Mouse (Mus musculus): ENCODE measurements at regions not wholly inside any gene's neighbourhood (a gene's known extent, or its start where the extent isn't known, plus 50 kb on each side); places are given as distances from the start of the nearest gene placed in this dataset.

DNA sequence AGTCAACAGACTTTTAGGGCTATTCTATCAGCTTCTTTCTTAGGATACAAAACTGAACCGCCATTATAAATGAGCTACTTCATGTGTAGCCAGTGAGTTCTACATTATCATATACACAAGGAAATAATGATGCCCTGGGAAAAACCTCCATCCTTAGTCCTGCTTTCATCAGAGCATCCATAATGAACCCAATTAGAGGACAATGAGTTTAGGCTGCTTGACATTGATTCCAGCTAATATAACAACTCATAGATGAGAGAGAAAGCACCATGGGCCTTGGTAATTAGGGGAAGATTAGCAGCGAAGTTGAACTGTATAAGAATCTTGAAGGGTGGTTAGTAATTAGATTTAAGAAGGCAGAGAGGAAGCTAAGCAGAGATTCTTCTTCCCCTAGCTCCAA, 405.7 kb downstream of the Ipmk start:
- no peak for DNase-seq (ENCODE audit: low spot score)

DNA sequence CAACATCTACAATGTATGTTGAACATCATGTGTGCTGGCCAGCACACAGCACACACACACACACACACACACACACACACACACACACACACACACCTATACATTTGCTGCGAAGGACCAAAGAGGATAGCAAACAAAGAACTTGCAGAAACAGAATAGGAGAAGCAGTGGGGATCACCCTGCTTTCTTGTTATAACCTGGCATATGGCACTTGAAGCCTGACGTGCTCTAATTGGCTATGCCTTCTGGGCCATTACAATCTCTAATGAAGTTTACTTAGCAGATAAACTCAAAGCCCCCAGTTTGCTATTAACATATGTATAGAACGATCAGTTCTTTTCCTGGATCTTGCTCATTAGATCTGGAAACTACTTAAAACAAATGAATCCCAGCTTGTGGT, 407.2 kb downstream of the Ipmk start:
- no peak for DNase-seq (ENCODE audit: low spot score)

DNA sequence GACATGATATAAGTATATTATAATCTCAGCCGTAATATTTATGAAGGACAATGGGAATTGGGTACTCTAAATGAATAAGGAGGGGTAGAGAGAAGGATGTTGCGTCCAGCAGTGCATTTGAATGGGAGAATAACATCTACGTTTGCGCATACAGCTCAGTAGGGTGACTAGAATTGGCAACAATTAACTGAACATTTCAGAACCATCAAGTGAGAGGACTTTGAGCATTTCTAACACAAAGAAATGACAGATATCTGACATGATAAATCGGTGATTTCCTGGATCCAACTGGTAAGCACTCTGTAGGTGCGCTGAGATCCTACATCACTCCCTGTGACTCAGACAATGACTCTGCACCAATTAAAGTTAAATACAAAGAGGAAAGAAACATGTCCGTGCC, 431.3 kb downstream of the Ipmk start:
- DNase-seq (ENCODE audit: low spot score), result no peak

DNA sequence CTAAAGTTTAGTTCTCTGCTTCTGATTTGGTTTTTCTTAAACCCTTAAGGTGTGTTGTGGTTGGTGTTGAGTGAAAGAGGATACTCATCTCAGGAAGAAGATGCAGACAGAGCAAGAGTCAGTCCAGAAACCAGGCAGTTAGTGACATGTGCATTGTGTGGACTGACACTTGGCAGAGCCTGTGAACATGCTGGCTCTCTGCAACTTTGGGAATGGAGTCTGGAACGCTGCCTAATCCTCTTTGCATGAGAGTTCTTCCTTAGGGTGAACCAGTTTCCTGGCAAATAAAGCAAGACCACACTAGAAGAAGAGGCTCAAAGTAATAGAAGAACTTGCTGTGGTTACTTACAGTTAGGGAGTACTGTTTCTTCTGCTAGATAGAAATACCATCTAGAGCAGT, 441.7 kb downstream of the Ipmk start:
- DNase-seq (ENCODE audit: low spot score), result no peak

DNA sequence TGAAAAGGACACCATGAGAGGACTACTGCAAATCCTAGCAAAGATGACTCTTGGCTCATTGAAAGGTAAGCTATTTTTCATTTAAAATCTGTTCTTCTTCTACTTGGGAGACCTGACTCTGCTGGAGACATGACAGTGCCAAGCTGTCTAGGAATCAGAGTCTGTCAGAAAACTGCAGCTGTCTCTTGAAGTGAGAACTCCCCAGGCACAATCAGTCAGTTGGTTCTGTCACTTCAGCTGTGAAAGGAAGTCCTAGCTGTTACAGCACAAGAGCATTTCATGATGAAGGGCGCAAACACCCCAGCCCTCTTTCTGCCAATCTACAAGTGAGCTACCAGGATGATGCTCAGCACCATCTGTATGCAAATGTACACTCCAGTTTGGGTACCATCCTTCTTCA, 442.4 kb downstream of the Ipmk start:
- DNase-seq (ENCODE audit: low spot score), result no peak

DNA sequence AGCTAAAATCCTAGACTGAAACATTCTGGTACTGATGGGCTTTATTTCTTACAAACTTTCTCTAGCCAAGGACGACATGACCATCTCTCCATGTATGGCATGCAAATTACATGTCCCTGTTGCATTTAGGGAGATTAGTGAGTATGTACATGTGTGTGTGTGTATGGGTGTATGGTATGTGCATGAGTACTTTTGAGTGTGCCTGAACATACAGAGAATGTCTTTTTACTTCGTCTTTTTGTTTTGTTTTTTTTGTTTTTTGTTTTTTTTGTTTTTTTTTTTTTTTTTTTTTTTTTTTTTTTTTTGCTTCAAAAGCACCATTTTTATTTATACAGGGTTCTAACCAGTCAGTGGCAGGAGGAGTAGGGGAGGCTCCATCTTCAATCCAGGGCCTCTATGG, 451.1 kb downstream of the Ipmk start:
- DNase-seq (ENCODE audit: low spot score), result no peak

DNA sequence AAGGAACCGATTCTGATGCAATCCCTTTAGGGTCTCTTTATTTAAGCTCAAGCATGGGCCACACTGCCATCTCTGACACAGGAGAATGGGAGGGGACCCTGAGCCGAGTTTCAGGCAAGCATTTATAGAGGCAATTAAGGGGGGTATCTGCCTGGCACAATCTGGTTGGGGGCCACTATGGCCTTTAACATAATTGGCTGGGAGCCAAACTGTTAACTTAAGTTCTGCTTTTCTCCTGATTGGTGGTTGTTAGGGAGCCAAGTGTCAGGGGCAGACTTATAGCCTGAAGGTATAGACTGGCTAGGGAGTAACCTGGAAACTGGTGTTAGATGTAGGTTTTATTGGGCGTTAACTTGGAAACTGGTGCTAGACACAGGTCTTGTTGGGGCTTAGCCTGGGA, 454.9 kb downstream of the Ipmk start:
- DNase-seq (ENCODE audit: low spot score), result no peak

DNA sequence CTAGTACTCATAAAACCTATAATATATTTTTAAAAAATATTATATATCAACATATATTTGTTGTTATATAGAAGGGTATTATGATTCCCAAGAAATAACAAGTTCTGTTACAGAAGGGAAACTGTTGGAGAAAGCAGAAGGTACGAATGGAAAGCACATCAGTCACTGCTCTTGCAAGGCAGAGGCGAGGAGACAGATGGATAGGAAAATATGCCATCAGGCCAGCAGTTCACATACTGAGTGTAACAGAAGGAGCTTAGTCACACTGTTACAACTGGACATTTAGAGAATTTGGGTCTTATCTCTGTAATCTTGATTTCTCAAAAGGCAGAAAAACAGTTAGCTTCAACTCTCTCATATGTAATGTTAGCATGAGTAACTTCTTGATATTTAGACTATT, 485.1 kb downstream of the Ipmk start:
- DNase-seq (ENCODE audit: low spot score), result no peak

DNA sequence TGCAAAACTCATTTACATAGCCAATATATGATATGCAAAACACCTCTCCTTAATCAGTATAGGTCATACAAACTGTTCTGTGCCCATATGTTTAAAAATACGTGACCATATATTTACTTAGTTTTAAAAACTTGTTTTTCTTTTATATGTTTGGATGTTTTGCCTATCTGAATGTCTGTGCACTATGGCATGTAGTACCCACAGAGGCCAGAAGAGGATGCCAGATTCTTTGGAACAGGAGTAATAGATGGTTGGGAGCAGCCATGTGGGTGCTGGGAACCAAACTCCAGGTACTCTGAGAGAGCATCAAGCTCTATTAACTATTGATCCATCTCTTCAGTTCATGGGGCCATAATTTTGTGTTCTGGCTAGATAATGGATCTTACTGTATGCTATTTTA, 487.5 kb downstream of the Ipmk start:
- DNase-seq (ENCODE audit: low spot score), result no peak

DNA sequence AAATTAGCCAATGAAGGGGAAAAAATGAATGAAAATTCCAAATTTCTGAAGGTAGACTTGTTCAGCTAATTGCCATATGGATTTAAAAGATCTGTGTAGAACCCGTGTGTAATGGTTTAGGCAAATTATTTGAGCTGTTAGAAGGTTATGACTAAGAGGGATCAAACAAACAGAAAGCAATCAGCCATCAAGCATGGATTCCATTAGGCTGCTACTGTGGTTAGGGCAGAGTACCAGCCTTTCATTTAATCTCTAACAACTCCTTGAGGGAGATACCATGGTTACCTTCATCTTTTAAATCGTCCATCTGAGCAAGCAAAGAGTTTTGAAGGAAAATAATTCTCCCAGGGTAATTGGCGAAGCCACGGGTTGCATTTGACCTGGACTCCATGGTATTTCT, 509.5 kb downstream of the Ipmk start:
- DNase-seq (ENCODE audit: low spot score), result no peak

DNA sequence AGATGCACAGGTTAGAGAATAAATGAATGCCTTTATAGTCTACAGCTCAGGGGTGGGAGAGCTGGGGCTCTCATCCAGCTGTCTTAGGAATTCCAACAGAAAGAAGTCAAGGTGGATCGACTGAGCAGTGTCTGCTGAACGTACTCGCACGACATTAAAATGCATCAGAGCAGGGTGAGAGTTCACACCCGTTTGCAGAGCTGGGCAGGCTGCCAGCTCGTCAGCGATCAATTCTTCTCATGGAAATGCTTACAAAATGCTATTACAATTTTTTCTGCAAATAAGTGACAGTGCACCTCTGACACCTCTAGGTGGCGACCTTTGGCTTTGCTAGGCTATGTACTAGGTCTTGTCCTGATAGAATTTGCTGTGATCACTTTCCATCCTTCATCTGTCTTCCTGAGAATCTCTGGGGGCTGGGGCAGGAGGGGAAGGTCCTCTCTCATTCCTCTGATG, 510.0 kb downstream of the Ipmk start:
- DNase-seq (ENCODE audit: low spot score), result peak; percentile 37

DNA sequence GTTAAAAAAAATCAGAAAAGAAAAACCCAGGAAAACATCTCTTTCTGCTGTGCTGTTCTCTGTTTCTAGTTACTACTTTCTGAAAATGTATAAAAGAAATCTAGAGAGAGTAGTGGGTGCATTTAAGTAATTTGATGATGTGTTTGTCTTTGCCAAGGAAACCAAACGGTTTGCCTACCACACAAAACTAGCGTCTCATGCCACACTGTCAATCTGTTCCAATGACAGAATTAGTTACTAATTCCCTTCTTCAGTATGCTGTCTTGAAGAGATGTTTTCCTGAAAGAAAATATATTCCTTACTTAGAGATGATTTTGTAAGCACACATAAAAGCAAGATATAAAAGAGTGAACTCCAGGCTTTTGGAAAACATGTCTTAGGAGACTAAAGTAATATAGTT, 546.2 kb downstream of the Ipmk start:
- no peak for DNase-seq (ENCODE audit: low spot score)

DNA sequence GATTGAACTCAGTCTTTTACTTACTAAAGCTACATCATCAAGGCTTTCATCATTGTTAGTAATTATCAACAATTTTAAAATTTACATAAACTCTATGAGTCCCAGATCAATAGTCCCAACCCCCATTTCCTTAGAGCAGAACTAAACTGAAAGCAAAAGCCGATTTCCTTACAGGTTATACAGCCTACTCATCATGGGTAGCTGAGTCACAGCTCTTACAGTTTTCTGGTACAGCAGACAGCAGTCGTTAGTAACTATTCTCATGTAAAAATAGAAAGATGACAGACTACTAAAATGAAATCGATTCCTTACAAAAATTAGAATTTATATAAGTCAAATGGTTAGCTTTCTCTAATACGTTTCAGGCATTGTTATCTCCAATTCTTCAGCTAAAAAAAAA, 557.5 kb downstream of the Ipmk start:
- DNase-seq (ENCODE audit: low spot score), result no peak
